Mouse (Mus musculus) myocyte (in vitro differentiated cells): Measurements from ENCODE around the gene Gucy2e. TPM values are rescaled to one million over a fixed set of nuclear protein-coding genes. Genes with fewer than 3 reads are reported as not detected.

Experiments used
- H3K27me3 ChIP-seq: one replicate; pipeline ENCODE4 v1.6.1; 2011; ENCODE audit not compliant: control insufficient read depth, insufficient read depth, insufficient read length
- H3K36me3 ChIP-seq: one replicate; pipeline ENCODE4 v1.6.1; 2011; ENCODE audit not compliant: control insufficient read depth, insufficient read depth
- H3K4me2 ChIP-seq: one replicate; pipeline ENCODE4 v1.6.1; 2011; ENCODE audit warnings: low read depth, control low read depth
- H3K4me3 ChIP-seq: one replicate; pipeline ENCODE4 v1.5.1; 2011; ENCODE audit warnings: mild to moderate bottlenecking, control low read depth, moderate library complexity
- H3K79me2 ChIP-seq: one replicate; pipeline ENCODE4 v1.6.1; 2011; ENCODE audit not compliant: control insufficient read depth, insufficient read depth
- H3ac ChIP-seq: one replicate; pipeline ENCODE4 v1.6.1; 2011; ENCODE audit not compliant: control insufficient read depth, insufficient read length
- CEBPB ChIP-seq: IDR thresholded peaks from 2 replicates; pipeline ENCODE4 v1.6.1; 2011; ENCODE audit warnings: mild to moderate bottlenecking, moderate library complexity; ENCODE audit not compliant: poor library complexity, insufficient read depth, severe bottlenecking
- E2F4 ChIP-seq: IDR thresholded peaks from one replicate; pipeline ENCODE4 v1.6.1; 2011; ENCODE audit warnings: mild to moderate bottlenecking, control low read depth, moderate library complexity; ENCODE audit not compliant: insufficient read depth
- MAX ChIP-seq: IDR thresholded peaks from one replicate; pipeline ENCODE4 v1.6.1; 2011; ENCODE audit warnings: low read depth, mild to moderate bottlenecking, control low read depth
- MYOD1 ChIP-seq, 3 experiments: IDR thresholded peaks; one replicate each; pipeline ENCODE4 v1.6.1; 2011; ENCODE audit warnings: control low read depth in 2 of 3, low read depth in 2 of 3, mild to moderate bottlenecking in 2 of 3, moderate library complexity in 1 of 3; ENCODE audit not compliant: insufficient read length in 2 of 3, control insufficient read depth in 1 of 3
- MYOG ChIP-seq, 3 experiments: IDR thresholded peaks; one replicate each; pipeline ENCODE4 v1.6.1; 2011; ENCODE audit warnings: control low read depth in 2 of 3, low read depth in 2 of 3, mild to moderate bottlenecking in 2 of 3; ENCODE audit not compliant: insufficient read length in 2 of 3, control insufficient read depth in 1 of 3, insufficient read depth in 1 of 3
- POLR2A ChIP-seq: IDR thresholded peaks from one replicate; pipeline ENCODE4 v1.6.1; 2011; ENCODE audit warnings: low read depth, mild to moderate bottlenecking, control low read depth, moderate library complexity; ENCODE audit not compliant: insufficient read length
- POLR2AphosphoS2 ChIP-seq: IDR thresholded peaks from one replicate; pipeline ENCODE4 v1.6.1; 2011; ENCODE audit warnings: low read depth, control low read depth; ENCODE audit not compliant: insufficient read length
- REST ChIP-seq: IDR thresholded peaks from one replicate; pipeline ENCODE4 v1.6.1; 2011; ENCODE audit warnings: mild to moderate bottlenecking, control low read depth, moderate library complexity; ENCODE audit not compliant: insufficient read depth, insufficient read length
- SRF ChIP-seq: IDR thresholded peaks from one replicate; pipeline ENCODE4 v1.6.1; 2011; ENCODE audit warnings: low read depth; ENCODE audit not compliant: control insufficient read depth, insufficient read length
- TCF12 ChIP-seq: IDR thresholded peaks from one replicate; pipeline ENCODE4 v1.6.1; 2011; ENCODE audit warnings: mild to moderate bottlenecking, control low read depth; ENCODE audit not compliant: poor library complexity, insufficient read depth, severe bottlenecking
- TCF3 ChIP-seq: IDR thresholded peaks from one replicate; pipeline ENCODE4 v1.6.1; 2011; ENCODE audit warnings: low read depth, control low read depth; ENCODE audit not compliant: insufficient read length
- USF1 ChIP-seq: IDR thresholded peaks from one replicate; pipeline ENCODE4 v1.6.1; 2011; ENCODE audit warnings: low read depth, mild to moderate bottlenecking, control low read depth, moderate library complexity
- polyA plus RNA-seq: library from polyadenylated mRNA; unstranded; fragments of >200 nt; fragmentation: generic; extraction: Trizol; gene quantifications from one replicate; pipeline ENCODE4 v1.2.1, GENCODE M21; 2012; ENCODE audit warnings: missing spikeins

Gucy2e gene
- not detected for polyA plus RNA-seq

DNA sequence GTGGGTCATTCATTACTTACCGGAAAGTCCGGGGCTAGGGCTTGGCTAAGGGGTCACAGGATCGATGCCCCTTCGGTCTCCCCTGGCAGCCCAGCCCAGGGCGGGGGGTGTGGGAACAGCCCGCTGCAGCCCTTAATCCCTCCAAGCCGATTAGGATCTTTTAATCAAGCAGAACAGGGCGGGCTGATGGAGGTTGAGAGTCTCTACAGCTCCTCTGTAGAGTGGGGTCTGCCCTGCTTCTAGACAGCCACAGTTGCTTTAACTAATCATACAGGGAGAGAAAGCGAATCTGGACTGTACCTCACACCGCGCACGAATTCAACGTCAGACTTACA is at the start of gene Gucy2e:
Gene Gucy2e (minus strand): TSS at position 111 of the 335 bp plus-strand sequence.
- H3K36me3 ChIP-seq: no peaks in the 10 kb centered on the region
- peaks cover 20% of the 10 kb centered on the region for H3K27me3 ChIP-seq
- no peak within 1 kb of the TSS for H3ac ChIP-seq
- H3K79me2 ChIP-seq: no peaks in the 10 kb centered on the region
- peak within 1 kb of the TSS; percentile 37 for H3K4me2 ChIP-seq
- TF ChIP-seq MAX (no peak), E2F4 (no peak), TCF3 (no peak), TCF12 (no peak), USF1 (no peak), MYOG (IDR thresholded peaks at IDR 0.05; ENCODE audit: control insufficient read depth in 1 of 3, insufficient read depth in 1 of 3, insufficient read length in 2 of 3, low read depth in 2 of 3) (no peak), SRF (no peak), CEBPB (no peak), REST (no peak), POLR2AphosphoS2 (no peak), MYOD1 (IDR thresholded peaks at IDR 0.05; ENCODE audit: control insufficient read depth in 1 of 3, insufficient read length in 2 of 3, low read depth in 2 of 3) (no peak), POLR2A (no peak)
- no peak within 1 kb of the TSS for H3K4me3 ChIP-seq

DNA sequence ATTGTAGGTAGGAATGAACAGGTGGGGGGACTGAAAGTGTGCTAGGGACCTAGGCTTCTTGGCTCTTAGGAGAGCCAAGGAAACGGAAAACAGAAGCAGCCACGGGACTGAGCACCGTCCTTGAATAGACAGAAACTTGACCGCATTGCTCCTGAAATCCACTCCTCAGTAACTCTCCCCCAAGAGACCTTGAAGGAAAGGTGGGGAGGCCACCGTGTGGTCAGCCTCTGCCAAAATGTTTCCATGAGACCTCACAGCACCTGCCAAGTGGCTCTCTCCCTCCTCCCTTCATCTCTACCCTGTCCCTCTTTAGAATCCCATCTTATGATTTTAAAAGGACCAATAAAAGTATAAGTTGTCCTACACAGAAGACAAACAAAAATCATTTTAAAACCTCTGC is 40.4 kb upstream of the Gucy2e start:
- Histone ChIP-seq H3K36me3 (no peaks in the 10 kb centered on the region), H3K4me3 (no peak overlapping the region), H3K4me2 (no peak overlapping the region), H3K27me3 (no peaks in the 10 kb centered on the region), H3K79me2 (no peaks in the 10 kb centered on the region), H3ac (no peak overlapping the region)
- TF ChIP-seq POLR2AphosphoS2 (no peak), MYOD1 (IDR thresholded peaks at IDR 0.05; ENCODE audit: control insufficient read depth in 1 of 3, insufficient read length in 2 of 3, low read depth in 2 of 3) (no peak), SRF (no peak), TCF12 (no peak), E2F4 (no peak), POLR2A (no peak), MYOG (IDR thresholded peaks at IDR 0.05; ENCODE audit: control insufficient read depth in 1 of 3, insufficient read depth in 1 of 3, insufficient read length in 2 of 3, low read depth in 2 of 3) (no peak), MAX (no peak), TCF3 (no peak), REST (no peak), USF1 (no peak), CEBPB (no peak)

DNA sequence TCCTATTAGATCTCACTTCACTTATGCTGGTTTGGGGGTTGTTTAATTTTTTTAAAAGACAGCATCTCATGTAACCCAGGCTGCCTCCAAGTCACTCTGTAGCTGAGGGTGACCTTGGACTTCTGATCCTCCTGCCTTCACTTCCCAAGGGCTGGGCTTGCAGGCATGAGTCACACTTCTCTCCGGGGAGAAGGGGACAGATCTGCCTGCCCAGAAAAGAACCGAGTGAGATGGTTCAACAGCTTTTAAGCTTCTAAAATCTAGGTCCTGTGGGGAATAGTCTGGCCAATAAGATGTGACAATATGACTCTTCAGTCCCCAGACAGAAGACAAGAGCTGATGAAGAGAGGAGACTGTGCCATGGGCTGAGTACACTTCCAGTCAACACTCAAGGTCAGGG is 39.2 kb upstream of the Gucy2e start:
- H3K79me2 ChIP-seq: no peaks in the 10 kb centered on the region
- no peak overlapping the region for H3K4me3 ChIP-seq
- no peak for TF ChIP-seq TCF12
- TF ChIP-seq MYOD1 (IDR thresholded peaks at IDR 0.05; ENCODE audit: control insufficient read depth in 1 of 3, insufficient read length in 2 of 3, low read depth in 2 of 3): no peak
- TF ChIP-seq SRF: no peak
- no peak for TF ChIP-seq TCF3
- TF ChIP-seq USF1: no peak
- no peak for TF ChIP-seq MYOG (IDR thresholded peaks at IDR 0.05; ENCODE audit: control insufficient read depth in 1 of 3, insufficient read depth in 1 of 3, insufficient read length in 2 of 3, low read depth in 2 of 3)
- TF ChIP-seq E2F4: no peak
- TF ChIP-seq POLR2A: no peak
- TF ChIP-seq MAX: no peak
- TF ChIP-seq POLR2AphosphoS2: no peak
- TF ChIP-seq CEBPB: no peak
- TF ChIP-seq REST: no peak
- no peaks in the 10 kb centered on the region for H3K27me3 ChIP-seq
- no peak overlapping the region for H3ac ChIP-seq
- H3K4me2 ChIP-seq: peak overlapping the region; percentile 47
- H3K36me3 ChIP-seq: no peaks in the 10 kb centered on the region

GRCm38 (mm10) chr11:69275650-69276049 is 38.8 kb upstream of the Gucy2e start:
- no peak overlapping the region for H3ac ChIP-seq
- no peaks in the 10 kb centered on the region for H3K79me2 ChIP-seq
- no peak overlapping the region for H3K4me3 ChIP-seq
- H3K27me3 ChIP-seq: no peaks in the 10 kb centered on the region
- no peaks in the 10 kb centered on the region for H3K36me3 ChIP-seq
- H3K4me2 ChIP-seq: peak overlapping the region; percentile 47
- TF ChIP-seq USF1 (no peak), TCF3 (no peak), SRF (no peak), TCF12 (no peak), CEBPB (no peak), REST (no peak), POLR2AphosphoS2 (no peak), MYOG (IDR thresholded peaks at IDR 0.05; ENCODE audit: control insufficient read depth in 1 of 3, insufficient read depth in 1 of 3, insufficient read length in 2 of 3, low read depth in 2 of 3) (no peak), MAX (no peak), POLR2A (no peak), E2F4 (no peak), MYOD1 (IDR thresholded peaks at IDR 0.05; ENCODE audit: control insufficient read depth in 1 of 3, insufficient read length in 2 of 3, low read depth in 2 of 3) (no peak)
